Mouse (Mus musculus): Measurements from ENCODE around the gene Zfp985. TPM values are rescaled to one million over a fixed set of nuclear protein-coding genes. Genes with fewer than 3 reads are reported as not detected.
"Not testable (repeated sequence)": the region's sequence is repeated elsewhere in the genome, so short reads cannot be mapped to it uniquely, and the experiment has no call there.

The Zfp985 gene
- 0.06 TPM in 1 of 2 replicates, not detected in the other for polyA plus RNA-seq (2015; fragmentation: Nextera tagmentation; extraction: Ambion mirVana)

GRCm38 (mm10) chr4:147553071-147553470, at the start of gene Zfp985:
TSS of gene Zfp985 (plus strand) at chr4:147553277.
- not testable (repeated sequence) for H3K27me3 ChIP-seq; H3K4me3 ChIP-seq; H3K4me2 ChIP-seq (replicated peaks); H3K4me1 ChIP-seq; H3K27ac ChIP-seq (replicated peaks); ATAC-seq (replicated peaks); H3K36me3 ChIP-seq; H3K9ac ChIP-seq (replicated peaks)
- peaks cover 23% of the 10 kb centered on the region for H3K9me3 ChIP-seq
- 82% methylated on average over 5 of the region's 5 CpGs for WGBS

DNA sequence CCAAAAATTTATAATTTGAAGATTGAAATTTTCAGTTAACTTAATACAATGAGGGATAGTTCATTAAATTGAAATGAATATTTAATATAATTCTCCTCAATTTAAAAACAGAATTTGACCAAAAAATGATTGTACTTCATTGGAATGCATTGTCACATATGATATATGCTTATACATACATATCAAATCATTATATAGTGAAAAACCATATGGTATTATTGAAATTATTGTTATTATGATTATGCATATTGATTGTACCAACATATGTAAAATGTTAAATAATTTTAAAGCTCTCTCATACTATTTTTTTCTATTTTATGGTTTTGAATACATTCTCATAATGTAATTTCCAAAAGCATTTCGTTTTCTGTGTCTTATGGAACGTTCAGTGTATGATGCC, 43.9 kb upstream of the Zfp985 start:
- no peak for ATAC-seq (replicated peaks)
- 81% methylated on average over 2 of the region's 2 CpGs for WGBS
- peaks cover 41% of the 10 kb centered on the region for H3K9me3 ChIP-seq
- no peak overlapping the region for H3K4me2 ChIP-seq (replicated peaks)
- no peak overlapping the region for H3K9ac ChIP-seq (replicated peaks)
- H3K4me1 ChIP-seq: no peaks in the 10 kb centered on the region
- no peak overlapping the region for H3K4me3 ChIP-seq
- no peak overlapping the region for H3K27ac ChIP-seq (replicated peaks)
- no peaks in the 10 kb centered on the region for H3K27me3 ChIP-seq
- H3K36me3 ChIP-seq: 0 out of 2 replicates have a peak, but pooled peaks cover 2% of the 10 kb centered on the region

DNA sequence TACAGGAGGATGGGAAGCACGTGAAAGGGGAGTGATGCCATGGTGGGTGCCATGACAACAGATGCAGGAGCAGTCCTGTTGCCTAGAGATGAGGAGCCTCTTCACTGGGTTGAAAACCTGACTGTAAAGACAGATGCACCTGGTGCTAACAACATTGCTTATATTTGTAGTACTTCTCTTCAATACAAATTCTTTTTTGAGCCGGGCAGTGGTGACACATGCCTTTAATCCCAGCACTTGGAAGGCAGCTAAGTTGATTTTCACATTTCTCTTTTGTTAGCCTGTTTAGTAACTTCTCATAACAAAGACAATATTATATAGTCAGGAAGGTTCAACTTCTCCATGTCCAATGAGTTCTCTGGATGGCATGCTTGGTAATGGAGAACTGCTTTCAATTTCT, 34.1 kb upstream of the Zfp985 start:
- Histone ChIP-seq H3K27me3 (no peaks in the 10 kb centered on the region), H3K4me2 (replicated peaks) (no peak overlapping the region), H3K4me1 (no peaks in the 10 kb centered on the region), H3K27ac (replicated peaks) (no peak overlapping the region), H3K9ac (replicated peaks) (no peak overlapping the region), H3K9me3 (peaks cover 80% of the 10 kb centered on the region), H3K36me3 (no peaks in the 10 kb centered on the region), H3K4me3 (no peak overlapping the region)
- no peak for ATAC-seq (replicated peaks)
- 73% methylated on average over 2 of the region's 2 CpGs for WGBS

- no peaks in the 10 kb centered on the region for H3K36me3 ChIP-seq
- ATAC-seq (replicated peaks): no peak
- peaks cover 81% of the 10 kb centered on the region for H3K9me3 ChIP-seq
- no peak overlapping the region for H3K9ac ChIP-seq (replicated peaks)
- no peaks in the 10 kb centered on the region for H3K4me1 ChIP-seq
- H3K27me3 ChIP-seq: no peaks in the 10 kb centered on the region
- no peak overlapping the region for H3K4me2 ChIP-seq (replicated peaks)
- no peak overlapping the region for H3K27ac ChIP-seq (replicated peaks)
- no peak overlapping the region for H3K4me3 ChIP-seq
These were observed 33.0 kb upstream of the Zfp985 start for GRCm38 (mm10) chr4:147520100-147520499.

DNA sequence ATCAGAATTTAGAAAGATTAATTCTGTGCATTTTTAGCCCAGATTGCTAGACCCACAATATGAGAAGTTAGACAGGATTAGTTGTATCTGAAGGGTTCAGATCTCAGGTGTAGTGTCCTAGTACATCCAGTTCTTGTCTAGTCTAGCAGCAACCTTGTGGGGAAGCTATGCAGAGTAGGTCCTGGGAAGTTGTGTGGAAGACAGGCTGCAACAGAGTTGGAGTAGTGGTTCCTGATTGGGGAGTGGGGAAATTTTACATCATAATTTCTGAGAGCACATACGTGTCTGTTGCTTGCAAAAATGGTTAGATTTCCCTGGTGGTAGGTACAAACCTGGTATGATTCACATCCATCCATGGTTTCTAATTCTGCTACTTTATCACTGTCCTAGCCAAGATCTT, 28.0 kb upstream of the Zfp985 start:
- Histone ChIP-seq H3K9me3 (peaks cover 78% of the 10 kb centered on the region), H3K4me2 (replicated peaks) (no peak overlapping the region), H3K4me1 (no peaks in the 10 kb centered on the region), H3K9ac (replicated peaks) (no peak overlapping the region), H3K27ac (replicated peaks) (no peak overlapping the region), H3K27me3 (no peaks in the 10 kb centered on the region), H3K36me3 (no peaks in the 10 kb centered on the region), H3K4me3 (no peak overlapping the region)
- WGBS: 90% methylated on average over 1 of the region's 1 CpGs
- no peak for ATAC-seq (replicated peaks)

GRCm38 (mm10) chr4:147530366-147530765, 22.7 kb upstream of the Zfp985 start:
- no peak for ATAC-seq (replicated peaks)
- 89% methylated on average over 1 of the region's 1 CpGs for WGBS

DNA sequence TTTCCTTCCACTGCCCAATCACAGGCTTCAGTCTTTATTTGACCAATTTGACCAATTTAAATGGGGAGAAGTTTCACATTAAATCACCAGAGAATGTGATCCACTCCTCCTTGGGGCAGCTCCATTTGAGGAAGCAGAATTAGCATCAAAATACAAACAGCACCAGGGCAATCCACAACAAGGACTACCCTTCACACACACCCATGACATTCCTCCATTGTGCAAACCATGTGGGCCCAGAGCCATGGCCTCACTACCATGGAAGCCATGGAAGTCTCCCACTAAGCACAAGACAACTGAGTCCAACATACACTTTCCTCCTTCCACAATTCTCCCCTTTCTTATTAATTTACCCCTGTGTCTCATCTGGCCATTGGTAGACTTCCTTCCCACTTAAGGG, 17.2 kb upstream of the Zfp985 start:
- not testable (repeated sequence) for H3K9ac ChIP-seq (replicated peaks); H3K27ac ChIP-seq (replicated peaks); H3K36me3 ChIP-seq; H3K27me3 ChIP-seq; ATAC-seq (replicated peaks); H3K4me2 ChIP-seq (replicated peaks); H3K4me1 ChIP-seq; H3K4me3 ChIP-seq
- peaks cover 56% of the 10 kb centered on the region for H3K9me3 ChIP-seq

More at GRCm38 (mm10) chr4:147530366-147530765, 22.7 kb upstream of the Zfp985 start:
- H3K27me3 ChIP-seq: no peaks in the 10 kb centered on the region
- H3K36me3 ChIP-seq: no peaks in the 10 kb centered on the region
- H3K4me1 ChIP-seq: no peaks in the 10 kb centered on the region
- H3K4me3 ChIP-seq: no peak overlapping the region
- H3K27ac ChIP-seq (replicated peaks): no peak overlapping the region
- H3K9me3 ChIP-seq: peaks cover 48% of the 10 kb centered on the region
- no peak overlapping the region for H3K9ac ChIP-seq (replicated peaks)
- H3K4me2 ChIP-seq (replicated peaks): no peak overlapping the region

- Histone ChIP-seq H3K36me3 (no peaks in the 10 kb centered on the region), H3K4me1 (no peaks in the 10 kb centered on the region), H3K4me2 (replicated peaks) (no peak overlapping the region), H3K9ac (replicated peaks) (no peak overlapping the region), H3K27me3 (no peaks in the 10 kb centered on the region), H3K4me3 (no peak overlapping the region), H3K27ac (replicated peaks) (no peak overlapping the region), H3K9me3 (peaks cover 60% of the 10 kb centered on the region)
- ATAC-seq (replicated peaks): no peak
- 83% methylated on average over 2 of the region's 2 CpGs for WGBS
These were observed 15.4 kb upstream of the Zfp985 start for GRCm38 (mm10) chr4:147537702-147538101.

DNA sequence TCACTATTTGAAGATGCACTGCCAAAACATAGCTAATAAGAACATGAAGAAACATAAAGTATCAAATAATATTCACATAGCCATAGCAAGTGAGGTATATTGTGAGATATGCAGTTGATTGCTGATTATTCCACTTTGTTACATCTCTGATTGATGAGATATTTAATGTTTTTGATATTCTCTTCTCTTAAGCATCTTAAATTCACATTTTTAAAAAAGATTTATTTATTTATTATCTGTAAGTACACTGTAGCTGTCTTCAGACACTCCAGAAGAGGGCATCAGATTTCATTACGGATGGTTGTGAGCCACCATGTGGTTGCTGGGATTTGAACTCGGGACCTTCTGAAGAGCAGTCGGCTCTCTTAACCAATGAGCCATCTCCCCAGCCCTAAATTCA, 13.2 kb upstream of the Zfp985 start, which contains the start of gene Gm16503:
Gm16503 (plus strand) TSS at position 301 of the 400 bp plus-strand sequence.
- H3K36me3 ChIP-seq; H3K4me1 ChIP-seq; H3K4me2 ChIP-seq (replicated peaks); H3K27ac ChIP-seq (replicated peaks); H3K9ac ChIP-seq (replicated peaks); ATAC-seq (replicated peaks); H3K27me3 ChIP-seq; H3K4me3 ChIP-seq: not testable (repeated sequence)
- H3K9me3 ChIP-seq: peaks cover 62% of the 10 kb centered on the region
- WGBS: 87% methylated on average over 3 of the region's 3 CpGs

DNA sequence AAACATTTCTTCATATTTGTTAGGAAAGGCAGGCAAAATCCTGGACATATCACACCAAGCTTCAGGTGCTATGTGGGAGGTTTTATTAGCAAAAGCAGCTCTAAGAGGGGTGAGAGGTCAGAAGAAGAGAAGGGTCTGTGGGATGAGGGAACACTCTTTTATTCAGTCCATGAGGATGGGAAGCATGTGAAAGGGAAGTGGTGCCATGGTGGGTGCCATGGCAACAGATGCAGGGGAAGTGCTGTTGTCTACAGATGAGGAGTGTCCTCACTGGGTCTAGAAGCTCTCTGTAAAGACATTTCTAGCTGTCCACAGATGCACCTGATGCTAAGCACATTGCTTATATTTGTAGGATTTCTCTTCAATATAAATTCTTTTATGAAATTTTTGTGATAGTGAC, 12.0 kb upstream of the Zfp985 start:
- Histone ChIP-seq H3K27me3 (no peaks in the 10 kb centered on the region), H3K4me3 (no peak overlapping the region), H3K4me2 (replicated peaks) (no peak overlapping the region), H3K4me1 (no peaks in the 10 kb centered on the region), H3K9ac (replicated peaks) (no peak overlapping the region), H3K9me3 (peaks cover 53% of the 10 kb centered on the region), H3K36me3 (no peaks in the 10 kb centered on the region), H3K27ac (replicated peaks) (no peak overlapping the region)
- no peak for ATAC-seq (replicated peaks)

GRCm38 (mm10) chr4:147554361-147554760, 1.3 kb downstream of the Zfp985 start:
- H3K4me2 ChIP-seq (replicated peaks); H3K9ac ChIP-seq (replicated peaks); H3K4me3 ChIP-seq; ATAC-seq (replicated peaks); H3K27me3 ChIP-seq; H3K4me1 ChIP-seq; H3K27ac ChIP-seq (replicated peaks); H3K36me3 ChIP-seq: not testable (repeated sequence)
- WGBS: 81% methylated on average over 2 of the region's 2 CpGs
- H3K9me3 ChIP-seq: peaks cover 23% of the 10 kb centered on the region

DNA sequence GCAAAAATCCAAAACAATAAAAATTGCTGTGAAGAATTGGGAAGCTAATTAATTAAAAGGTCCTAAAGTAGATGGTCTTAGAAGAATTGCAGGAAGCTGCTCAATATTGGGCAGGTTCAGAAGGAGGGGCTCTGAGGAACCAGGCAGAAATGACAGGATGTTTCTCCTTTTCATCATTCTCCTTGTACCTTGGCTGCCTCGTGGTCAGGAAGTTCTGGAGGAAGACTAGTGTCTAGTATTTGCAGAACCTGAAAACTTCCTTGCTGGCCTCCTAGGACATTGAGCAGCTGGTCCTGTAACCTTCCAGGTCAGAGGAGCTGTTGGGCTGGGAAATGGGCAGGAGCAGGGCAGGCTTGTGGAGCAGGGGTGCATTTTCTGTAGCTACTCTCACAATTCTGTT, 3.8 kb downstream of the Zfp985 start:
- WGBS: 54% methylated on average over 1 of the region's 1 CpGs
- H3K27me3 ChIP-seq; H3K4me3 ChIP-seq; H3K4me2 ChIP-seq (replicated peaks); H3K9ac ChIP-seq (replicated peaks); H3K36me3 ChIP-seq; H3K4me1 ChIP-seq; ATAC-seq (replicated peaks); H3K27ac ChIP-seq (replicated peaks): not testable (repeated sequence)
- peaks cover 22% of the 10 kb centered on the region for H3K9me3 ChIP-seq

- not testable (repeated sequence) for H3K27ac ChIP-seq (replicated peaks); H3K27me3 ChIP-seq; H3K4me3 ChIP-seq; H3K4me1 ChIP-seq; H3K4me2 ChIP-seq (replicated peaks); ATAC-seq (replicated peaks); H3K9ac ChIP-seq (replicated peaks); H3K36me3 ChIP-seq
- peaks cover 19% of the 10 kb centered on the region for H3K9me3 ChIP-seq
These were observed 4.9 kb downstream of the Zfp985 start for GRCm38 (mm10) chr4:147558011-147558410.
